Mouse (Mus musculus) cerebellum, adult 11-12 months (tissue): ENCODE data around the gene Lmf1.

ENCODE experiments used
- DNase-seq: peaks from one replicate; pipeline ENCODE4 v3.0.0; 2022

Gene Lmf1

GRCm38 (mm10) chr17:25608137-25608785 is 29.4 kb downstream of the Lmf1 start:
- DNase-seq, result no peak

DNA sequence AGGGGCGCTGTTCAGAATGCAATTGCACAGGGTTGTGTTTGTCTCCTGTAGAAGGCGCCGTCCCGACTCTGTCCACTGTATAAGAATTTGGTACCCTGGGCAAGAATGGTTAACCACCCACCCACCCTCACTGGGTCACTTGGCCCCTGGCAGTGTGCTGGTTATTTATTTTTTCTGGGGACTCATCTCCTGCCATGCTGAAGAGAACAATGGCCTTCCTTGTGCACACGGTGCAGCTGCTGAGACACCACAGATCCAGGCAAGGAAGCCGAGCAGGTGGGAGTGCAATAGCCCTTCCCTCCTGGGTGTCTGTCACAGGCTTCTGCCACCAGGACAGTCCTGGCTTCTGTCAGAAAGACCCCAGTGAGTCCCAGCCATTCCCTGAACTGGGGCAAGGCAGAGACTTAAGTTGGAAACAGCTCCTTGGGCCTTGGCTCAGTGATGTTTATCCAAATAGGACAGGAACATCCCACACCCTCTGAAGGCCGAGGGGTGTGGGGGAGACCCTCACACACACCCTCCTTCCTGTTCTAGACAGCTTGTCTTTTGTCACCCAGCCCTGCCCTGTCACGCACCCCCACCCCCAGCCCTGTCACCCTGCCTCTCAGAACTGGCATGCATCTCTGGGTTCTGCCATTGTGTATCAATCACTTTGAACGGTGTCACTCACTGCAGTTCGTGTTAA is 30.1 kb downstream of the Lmf1 start:
- no peak for DNase-seq

- no peak for DNase-seq
These were observed 30.6 kb downstream of the Lmf1 start for GRCm38 (mm10) chr17:25609506-25609828.

GRCm38 (mm10) chr17:25610151-25610550 is 31.3 kb downstream of the Lmf1 start:
- DNase-seq, result peak; percentile 59

DNA sequence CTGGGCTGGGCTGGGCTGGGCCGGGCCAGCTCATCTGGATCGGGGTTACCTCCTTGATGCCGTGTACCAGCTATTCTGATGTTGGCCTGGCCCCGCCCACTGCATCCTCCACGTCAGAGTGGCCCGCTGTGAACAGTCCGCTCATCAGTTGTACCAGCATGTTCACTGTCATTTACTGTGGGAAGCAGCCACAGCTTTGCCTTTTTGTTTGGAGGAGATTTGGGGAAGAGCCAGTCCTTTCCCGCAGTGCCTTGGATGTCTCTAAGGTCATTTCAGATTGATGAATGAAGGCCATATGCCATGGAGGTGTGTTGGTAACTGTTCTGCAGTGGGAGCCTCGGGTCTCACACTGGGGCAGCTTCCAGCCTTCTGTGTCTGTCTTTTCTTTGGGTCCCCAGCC is 33.7 kb downstream of the Lmf1 start:
- peak; percentile 64 for DNase-seq

- DNase-seq, result no peak
These were observed 34.4 kb downstream of the Lmf1 start for GRCm38 (mm10) chr17:25613323-25613722.

- no peak for DNase-seq
These were observed 36.0 kb downstream of the Lmf1 start for GRCm38 (mm10) chr17:25614723-25615510.

- no peak for DNase-seq
These were observed 39.7 kb downstream of the Lmf1 start for GRCm38 (mm10) chr17:25618508-25619056.

- DNase-seq, result no peak
These were observed 44.6 kb downstream of the Lmf1 start for GRCm38 (mm10) chr17:25623441-25623840.

DNA sequence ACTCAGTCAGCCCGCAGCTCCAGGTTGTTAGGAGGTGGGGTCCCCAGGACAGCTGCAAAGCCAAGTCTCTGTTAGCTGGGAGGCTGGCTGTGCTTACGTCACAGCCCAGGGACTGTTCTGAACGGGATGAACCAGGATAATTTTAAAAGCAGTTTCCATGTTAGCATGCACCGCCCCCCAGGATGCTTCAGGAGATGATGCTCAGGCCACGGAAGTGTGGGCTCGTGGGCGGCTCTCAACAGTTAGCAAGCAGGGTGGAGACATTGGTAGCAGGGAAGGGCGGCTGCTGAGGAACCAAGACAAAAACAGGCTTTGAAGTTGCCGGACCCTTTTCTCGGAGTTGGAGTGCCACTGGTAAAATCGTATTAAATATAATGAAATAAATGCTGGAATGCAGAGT is 45.0 kb downstream of the Lmf1 start:
- no peak for DNase-seq

DNA sequence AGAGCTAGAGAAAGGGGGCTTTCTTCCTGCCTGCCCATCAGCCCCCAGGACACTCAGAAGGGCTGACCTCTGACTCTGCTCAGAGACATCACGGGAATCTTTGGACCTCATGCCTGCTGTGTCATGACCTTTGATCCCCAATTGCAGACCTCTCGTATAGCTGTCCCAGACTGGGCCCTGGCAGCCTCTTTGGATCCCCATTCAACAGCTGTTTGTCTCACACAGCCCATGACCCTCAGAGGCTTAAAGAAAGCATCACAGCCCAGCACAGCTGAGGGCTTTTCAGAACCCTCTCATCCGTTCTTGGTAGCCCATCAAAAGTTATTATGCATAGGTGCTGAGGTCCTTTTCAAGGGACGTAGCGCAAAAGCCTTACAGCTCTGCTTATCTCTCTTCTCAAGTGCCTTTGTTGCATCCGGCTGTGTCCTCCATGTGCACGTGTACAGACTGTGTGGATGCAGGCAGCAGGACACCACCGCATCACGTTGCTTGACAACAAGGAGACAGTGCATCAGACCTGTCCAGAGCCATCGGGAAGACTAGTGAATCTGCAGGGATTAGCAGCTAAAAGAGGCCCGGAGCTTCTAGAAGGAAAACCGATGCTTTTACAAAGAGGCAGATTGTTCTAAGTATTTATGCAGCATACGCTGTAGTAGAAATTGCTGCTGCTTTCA is 45.7 kb downstream of the Lmf1 start:
- DNase-seq, result no peak

DNA sequence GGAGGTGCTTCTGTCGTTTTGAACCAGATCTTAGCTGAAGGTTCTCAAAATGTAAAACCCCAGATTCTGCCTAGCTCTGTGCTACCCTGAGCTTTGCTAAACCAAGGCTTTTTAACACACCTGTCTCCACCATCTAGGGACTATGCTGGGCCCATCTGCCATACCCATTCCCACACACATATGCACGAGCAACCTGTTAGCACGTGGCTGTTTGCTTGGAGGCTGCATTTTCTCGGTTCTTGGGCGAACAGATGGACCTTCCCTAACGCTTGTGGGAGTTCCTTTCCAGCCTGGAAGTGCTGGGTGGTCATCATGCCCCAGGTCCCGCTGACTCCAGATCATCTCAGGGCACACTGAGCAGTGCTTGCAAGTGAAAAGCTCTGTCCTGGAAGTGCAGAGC is 46.4 kb downstream of the Lmf1 start:
- DNase-seq, result no peak

DNA sequence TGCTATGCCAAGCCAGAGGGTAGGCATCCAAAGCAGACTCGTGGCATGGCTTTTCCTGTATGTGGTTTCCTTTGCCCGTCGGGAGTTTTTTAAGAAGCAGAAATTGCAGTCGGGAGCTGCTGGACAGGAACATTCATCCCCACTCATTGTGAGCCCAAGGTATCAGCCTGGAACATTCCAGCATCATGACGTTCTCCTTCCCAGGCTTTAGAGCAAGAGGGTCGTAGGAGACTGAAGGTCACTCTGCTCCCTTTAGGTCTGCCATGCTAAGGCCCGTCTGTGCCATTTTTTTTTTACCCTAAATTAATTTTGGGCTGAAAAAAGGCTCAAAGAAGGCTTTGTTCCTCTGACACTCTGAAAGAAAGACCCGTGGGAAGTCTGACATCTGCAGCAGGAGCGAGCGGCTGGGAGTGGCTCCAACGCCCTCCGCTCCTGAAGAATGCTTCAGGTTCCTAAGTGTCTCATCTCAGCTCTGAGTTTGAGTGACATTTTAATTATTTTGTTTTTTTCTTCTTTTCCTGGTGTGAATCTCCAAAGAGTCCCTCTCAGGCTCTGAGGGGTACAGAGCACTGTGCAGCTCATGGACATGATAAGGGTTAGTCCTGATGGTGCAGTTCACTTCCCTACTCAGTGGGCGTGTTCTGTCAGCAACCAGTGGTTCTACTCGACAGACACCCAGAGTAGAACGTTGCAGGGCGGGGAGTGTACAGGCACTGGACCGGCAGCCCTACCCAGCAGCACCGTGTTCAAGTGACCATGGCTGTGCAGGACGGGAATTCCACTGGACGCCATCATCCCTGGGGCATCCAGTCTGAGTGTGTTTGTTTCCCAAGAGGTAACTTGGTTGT is 47.5 kb downstream of the Lmf1 start:
- DNase-seq, result no peak

- no peak for DNase-seq
These were observed 51.4 kb downstream of the Lmf1 start for GRCm38 (mm10) chr17:25630313-25630712.

GRCm38 (mm10) chr17:25634070-25634469 is 55.2 kb downstream of the Lmf1 start:
- no peak for DNase-seq

GRCm38 (mm10) chr17:25635387-25635786 is 56.5 kb downstream of the Lmf1 start:
- DNase-seq, result no peak

GRCm38 (mm10) chr17:25635806-25636205 is 56.9 kb downstream of the Lmf1 start:
- no peak for DNase-seq

DNA sequence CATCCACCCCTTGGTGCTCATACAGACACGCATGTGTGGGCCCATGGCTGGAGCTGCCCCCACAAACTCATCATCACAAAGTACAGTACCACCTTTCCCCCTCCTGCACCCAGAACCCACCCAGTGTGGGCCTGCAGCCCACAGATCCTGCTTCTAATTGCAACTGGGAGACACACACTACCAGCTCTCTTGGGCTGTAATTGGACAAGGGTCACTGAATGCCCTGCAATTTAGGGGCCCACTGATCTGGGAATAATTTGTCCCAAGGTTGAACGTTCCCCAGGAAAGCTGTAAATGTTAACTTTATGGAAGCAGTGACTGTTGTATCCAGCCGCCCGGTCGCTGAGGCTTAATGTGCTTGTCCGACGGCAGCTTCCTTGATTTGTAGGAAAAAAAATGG is 59.1 kb downstream of the Lmf1 start:
- no peak for DNase-seq

GRCm38 (mm10) chr17:25638442-25638841 is 59.6 kb downstream of the Lmf1 start:
- DNase-seq, result no peak

DNA sequence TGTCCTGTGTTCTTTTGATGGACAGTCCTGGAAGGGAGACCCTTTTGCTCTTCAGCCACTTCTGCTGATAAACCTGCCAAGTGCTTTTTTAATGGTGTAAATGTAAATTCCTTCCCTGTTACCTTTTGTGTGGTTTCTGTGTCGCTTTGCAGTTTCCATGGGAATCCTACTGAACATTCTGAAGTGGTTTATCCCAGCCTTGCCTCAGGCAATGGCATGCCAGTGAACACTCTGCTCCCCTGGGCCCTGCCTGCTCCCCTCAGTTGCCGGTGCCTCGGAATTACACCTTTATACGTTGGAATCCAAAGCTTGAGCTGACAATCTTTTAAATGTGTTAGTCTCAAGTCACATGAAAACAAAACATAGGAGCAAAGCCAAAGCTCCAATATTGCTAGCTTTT is 62.1 kb downstream of the Lmf1 start:
- DNase-seq, result no peak

- no peak for DNase-seq
These were observed 63.1 kb downstream of the Lmf1 start for GRCm38 (mm10) chr17:25642032-25642431.
